Mouse (Mus musculus) olfactory bulb, adult 2 months (tissue): ENCODE results near the gene Snorc.

Experiments
- CTCF ChIP-seq: fragments of 200-500 bp; IDR thresholded peaks from 2 replicates; pipeline ENCODE4 v1.5.1; 2012; ENCODE audit warnings: low read depth, mild to moderate bottlenecking, low read length, moderate library complexity; ENCODE audit not compliant: insufficient read depth
- POLR2A ChIP-seq: fragments of 200-500 bp; IDR thresholded peaks from 2 replicates; pipeline ENCODE4 v1.6.1; 2012; ENCODE audit warnings: mild to moderate bottlenecking, low read depth, low read length, moderate library complexity; ENCODE audit not compliant: insufficient read depth

DNA sequence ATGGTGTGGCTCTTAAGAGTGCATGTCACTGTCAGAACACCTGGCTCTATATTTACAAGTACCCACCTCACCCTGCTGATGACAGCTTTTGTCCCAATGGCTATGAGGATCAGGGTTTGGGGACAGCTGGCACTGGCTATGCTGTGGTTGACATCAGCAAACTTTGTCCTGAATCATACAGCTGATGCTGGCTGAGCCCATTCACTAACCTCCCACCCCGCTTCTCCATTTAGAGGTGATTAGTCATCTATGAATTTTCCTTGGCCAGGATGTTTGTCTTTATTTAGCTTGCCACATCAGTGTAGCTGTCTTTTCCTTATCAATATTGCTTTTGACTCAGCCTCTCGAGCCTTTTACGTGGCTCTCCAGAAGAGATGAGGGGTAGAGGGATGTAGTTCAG, 22.2 kb downstream of the Snorc start:
- TF ChIP-seq CTCF (no peak), POLR2A (no peak)
